Comparison of ENCODE assay signal across 18 mouse cellular contexts in the genomic region with DNA sequence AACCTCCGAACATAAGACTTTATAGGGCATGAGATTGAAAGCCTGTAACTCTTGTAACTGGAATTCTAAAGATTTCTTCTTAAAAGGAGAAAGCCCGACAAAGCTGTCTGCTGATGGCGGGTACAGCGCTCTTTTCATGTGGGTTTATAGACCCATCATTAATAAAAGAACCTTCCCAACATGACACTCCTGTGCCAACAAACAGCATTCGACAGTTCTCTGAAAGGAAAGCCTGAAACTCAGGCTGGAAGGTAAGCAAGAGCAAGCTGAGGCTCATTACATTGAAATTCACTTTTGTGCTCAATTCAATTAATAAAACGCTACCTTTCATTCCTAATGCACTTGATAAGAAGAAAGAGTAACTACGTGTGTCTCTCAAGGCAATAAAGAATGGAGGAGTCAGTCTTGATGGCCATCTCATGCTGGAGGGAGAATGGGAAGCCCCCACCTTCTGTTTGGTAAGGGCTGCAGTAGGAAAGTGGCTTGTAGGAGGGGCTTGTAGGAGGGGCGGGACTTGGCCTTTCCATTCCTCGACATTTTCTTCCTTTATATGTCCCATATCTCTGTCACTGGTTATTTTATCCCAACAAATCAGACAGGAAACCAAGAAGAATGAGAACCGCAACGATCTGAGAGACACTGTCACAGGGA. TPM values are rescaled to one million over a fixed set of nuclear protein-coding genes. Genes with fewer than 3 reads are reported as not detected.
DNase-seq lines count a peak whose midpoint lies in the region; ATAC-seq and TF ChIP-seq lines count a peak whose summit lies in the region.
"Had no signal": no experiment of that assay in that cellular context is flagged by ENCODE, and none has a peak within 500 bp of the region (broad histone marks: within the 10 kb centered on the region; RNA-seq: fewer than 3 reads in every experiment).

No protein-coding gene starts in this region.

- H3K9ac ChIP-seq in forebrain, embryonic 13.5 days = no peak overlapping the region
- no peak overlapping the region for H3K9ac ChIP-seq in forebrain, embryonic 12.5 days
- no peak overlapping the region for H3K9ac ChIP-seq in hindbrain, embryonic 15.5 days
- no peak overlapping the region for H3K9ac ChIP-seq in hindbrain, embryonic 12.5 days
- no peak overlapping the region for H3K9ac ChIP-seq in forebrain, embryonic 16.5 days (replicated peaks; ENCODE audit: low read depth, low read length)
- H3K9ac ChIP-seq in midbrain, postnatal 0 days (replicated peaks; ENCODE audit: low read length, poor library complexity, severe bottlenecking) = no peak overlapping the region
- H3K9ac ChIP-seq: embryonic facial prominence, embryonic 13.5 days; kidney, embryonic 15.5 days; limb, embryonic 13.5 days; liver, embryonic 13.5 days; neural tube, embryonic 12.5 days had no signal

- 60% methylated on average over 11 of the region's 11 CpGs for WGBS in forebrain, embryonic 13.5 days
- 71% methylated on average over 11 of the region's 11 CpGs for WGBS in forebrain, embryonic 12.5 days
- WGBS in hindbrain, embryonic 15.5 days = 63% methylated on average over 11 of the region's 11 CpGs
- WGBS in hindbrain, embryonic 12.5 days = 71% methylated on average over 11 of the region's 11 CpGs
- 55% methylated on average over 11 of the region's 11 CpGs for WGBS in forebrain, embryonic 16.5 days
- WGBS in midbrain, postnatal 0 days = 53% methylated on average over 11 of the region's 11 CpGs

- H3K36me3 ChIP-seq in forebrain, embryonic 13.5 days (ENCODE audit: poor library complexity, severe bottlenecking) = no peaks in the 10 kb centered on the region
- H3K36me3 ChIP-seq in forebrain, embryonic 12.5 days (replicated peaks) = no peaks in the 10 kb centered on the region
- H3K36me3 ChIP-seq in hindbrain, embryonic 15.5 days = no peaks in the 10 kb centered on the region
- H3K36me3 ChIP-seq in hindbrain, embryonic 12.5 days = no peaks in the 10 kb centered on the region
- no peaks in the 10 kb centered on the region for H3K36me3 ChIP-seq in forebrain, embryonic 16.5 days (ENCODE audit: control insufficient read depth, insufficient read depth)
- no peaks in the 10 kb centered on the region for H3K36me3 ChIP-seq in midbrain, postnatal 0 days (ENCODE audit: insufficient read depth, low read length)
- H3K36me3 ChIP-seq: embryonic facial prominence, embryonic 13.5 days; kidney, embryonic 15.5 days; limb, embryonic 13.5 days; liver, embryonic 13.5 days; neural tube, embryonic 12.5 days had no signal

- DNase-seq in midbrain, postnatal 0 days (ENCODE audit: low spot score) = no peak
- no peak for DNase-seq in cerebellum, postnatal 4 days (ENCODE audit: low spot score in 2 of 2)
- no peak for DNase-seq in ovary, adult 18-20 months (ENCODE audit: low spot score)

- no peak for TF ChIP-seq CTCF in midbrain, postnatal 0 days (IDR thresholded peaks at IDR 0.05)

- no peak overlapping the region for H3K27ac ChIP-seq in forebrain, embryonic 13.5 days
- no peak overlapping the region for H3K27ac ChIP-seq in forebrain, embryonic 12.5 days
- no peak overlapping the region; the same call in 1 of the 2 replicates for H3K27ac ChIP-seq in hindbrain, embryonic 15.5 days (replicated peaks)
- H3K27ac ChIP-seq in hindbrain, embryonic 12.5 days = no peak overlapping the region
- no peak overlapping the region for H3K27ac ChIP-seq in forebrain, embryonic 16.5 days (ENCODE audit: low read length)
- H3K27ac ChIP-seq in midbrain, postnatal 0 days (ENCODE audit: low read depth, low read length) = peak overlapping the region; percentile 13; the same call in 1 of the 2 replicates
- H3K27ac ChIP-seq: embryonic facial prominence, embryonic 13.5 days; kidney, embryonic 15.5 days; limb, embryonic 13.5 days; liver, embryonic 13.5 days; neural tube, embryonic 12.5 days had no signal

- H3K4me2 ChIP-seq in forebrain, embryonic 13.5 days = no peak overlapping the region
- H3K4me2 ChIP-seq in forebrain, embryonic 12.5 days = no peak overlapping the region
- peak overlapping the region; percentile 45 for H3K4me2 ChIP-seq in hindbrain, embryonic 15.5 days
- no peak overlapping the region for H3K4me2 ChIP-seq in hindbrain, embryonic 12.5 days (replicated peaks)
- peak overlapping the region; percentile 37 for H3K4me2 ChIP-seq in forebrain, embryonic 16.5 days (ENCODE audit: low read length)
- H3K4me2 ChIP-seq in midbrain, postnatal 0 days (ENCODE audit: low read depth, low read length, poor library complexity, severe bottlenecking) = peak overlapping the region; percentile 23
- H3K4me2 ChIP-seq: liver, embryonic 13.5 days had no signal

- no peaks in the 10 kb centered on the region for H3K9me3 ChIP-seq in forebrain, embryonic 13.5 days (replicated peaks)
- no peaks in the 10 kb centered on the region for H3K9me3 ChIP-seq in forebrain, embryonic 12.5 days
- H3K9me3 ChIP-seq in hindbrain, embryonic 15.5 days = no peaks in the 10 kb centered on the region
- no peaks in the 10 kb centered on the region for H3K9me3 ChIP-seq in hindbrain, embryonic 12.5 days (replicated peaks)
- no peaks in the 10 kb centered on the region for H3K9me3 ChIP-seq in forebrain, embryonic 16.5 days (ENCODE audit: control insufficient read depth, low read length)
- no peaks in the 10 kb centered on the region for H3K9me3 ChIP-seq in midbrain, postnatal 0 days (ENCODE audit: low read length)
- H3K9me3 ChIP-seq: embryonic facial prominence, embryonic 13.5 days; kidney, embryonic 15.5 days; limb, embryonic 13.5 days; liver, embryonic 13.5 days; neural tube, embryonic 12.5 days had no signal

- H3K4me1 ChIP-seq in forebrain, embryonic 13.5 days = no peaks in the 10 kb centered on the region
- H3K4me1 ChIP-seq in forebrain, embryonic 12.5 days = no peaks in the 10 kb centered on the region
- no peaks in the 10 kb centered on the region for H3K4me1 ChIP-seq in hindbrain, embryonic 15.5 days (replicated peaks)
- no peaks in the 10 kb centered on the region for H3K4me1 ChIP-seq in hindbrain, embryonic 12.5 days
- H3K4me1 ChIP-seq in forebrain, embryonic 16.5 days (replicated peaks; ENCODE audit: control insufficient read depth, insufficient read depth, low read length) = 0 out of 2 replicates have a peak, but pooled peaks cover 3% of the 10 kb centered on the region
- H3K4me1 ChIP-seq in midbrain, postnatal 0 days (ENCODE audit: insufficient read depth, low read length) = no peaks in the 10 kb centered on the region; the same call in 1 of the 2 replicates
- H3K4me1 ChIP-seq: kidney, embryonic 15.5 days; limb, embryonic 13.5 days; liver, embryonic 13.5 days; neural tube, embryonic 12.5 days had no signal

- no peak overlapping the region for H3K4me3 ChIP-seq in forebrain, embryonic 13.5 days
- H3K4me3 ChIP-seq in forebrain, embryonic 12.5 days (replicated peaks) = no peak overlapping the region
- no peak overlapping the region for H3K4me3 ChIP-seq in hindbrain, embryonic 15.5 days
- no peak overlapping the region for H3K4me3 ChIP-seq in hindbrain, embryonic 12.5 days
- no peak overlapping the region for H3K4me3 ChIP-seq in forebrain, embryonic 16.5 days (replicated peaks; ENCODE audit: low read length)
- H3K4me3 ChIP-seq in midbrain, postnatal 0 days (ENCODE audit: low read depth, low read length) = no peak overlapping the region
- H3K4me3 ChIP-seq: embryonic facial prominence, embryonic 13.5 days; erythroblast, embryonic 14.5 days; kidney, embryonic 15.5 days; limb, embryonic 13.5 days; liver, embryonic 13.5 days; neural tube, embryonic 12.5 days had no signal

- ATAC-seq in forebrain, embryonic 13.5 days = peak; percentile 27; the same call in 1 of the 2 replicates
- ATAC-seq in forebrain, embryonic 12.5 days (ENCODE audit: low FRiP score) = no peak
- no peak; the same call in 1 of the 2 replicates for ATAC-seq in hindbrain, embryonic 15.5 days (ENCODE audit: low FRiP score, low read depth)
- no peak for ATAC-seq in hindbrain, embryonic 12.5 days (ENCODE audit: low FRiP score)
- peak; percentile 52 for ATAC-seq in forebrain, embryonic 16.5 days
- ATAC-seq in midbrain, postnatal 0 days (ENCODE audit: low FRiP score) = no peak
- ATAC-seq: intestine, postnatal 0 days had no signal

- peaks cover 8% of the 10 kb centered on the region; the same call in 1 of the 2 replicates for H3K27me3 ChIP-seq in forebrain, embryonic 13.5 days
- H3K27me3 ChIP-seq in forebrain, embryonic 12.5 days = peaks cover 11% of the 10 kb centered on the region; the same call in 1 of the 2 replicates
- H3K27me3 ChIP-seq in hindbrain, embryonic 15.5 days = no peaks in the 10 kb centered on the region; the same call in 1 of the 2 replicates
- peaks cover 6% of the 10 kb centered on the region; the same call in 1 of the 2 replicates for H3K27me3 ChIP-seq in hindbrain, embryonic 12.5 days
- H3K27me3 ChIP-seq in forebrain, embryonic 16.5 days (replicated peaks; ENCODE audit: control insufficient read depth, insufficient read depth, low read length) = peaks cover 6% of the 10 kb centered on the region; the same call in 1 of the 2 replicates
- no peaks in the 10 kb centered on the region; the same call in 1 of the 2 replicates for H3K27me3 ChIP-seq in midbrain, postnatal 0 days (ENCODE audit: insufficient read depth, low read length)
- H3K27me3 ChIP-seq: kidney, embryonic 15.5 days; liver, embryonic 13.5 days had no signal

RNA-seq across cellular contexts. Expression of a gene that starts 15.1 kb away (rescaled TPM):
- polyA plus RNA-seq in forebrain, embryonic 13.5 days (2015; fragmentation: Nextera tagmentation; extraction: Ambion mirVana) = 0.08 and 0.10 TPM in 2 replicates
- polyA plus RNA-seq in forebrain, embryonic 12.5 days (2016; fragmentation: Nextera tagmentation; extraction: Ambion mirVana) = 0.15 and 0.17 TPM in 2 replicates
- 0.14 TPM in 2 replicates for polyA plus RNA-seq in hindbrain, embryonic 15.5 days (2015; fragmentation: Nextera tagmentation; extraction: Ambion mirVana)
- 0.13 and 0.17 TPM in 2 replicates for polyA plus RNA-seq in hindbrain, embryonic 12.5 days (2016; fragmentation: Nextera tagmentation; extraction: Ambion mirVana)
- polyA plus RNA-seq in forebrain, embryonic 16.5 days (2015; fragmentation: Nextera tagmentation; extraction: Ambion mirVana) = 0.19 and 0.23 TPM in 2 replicates
- total RNA-seq in midbrain, postnatal 0 days (2014; rRNA removed) = 1.4 and 1.7 TPM in 2 replicates
- 0.12 and 0.19 TPM in 2 replicates for polyA plus RNA-seq in midbrain, postnatal 0 days (2015; fragmentation: Nextera tagmentation; extraction: Ambion mirVana)
- total RNA-seq: granulocyte monocyte progenitor cell, adult 5-6 weeks; megakaryocyte, adult 5-6 weeks; monocyte, adult 5-6 weeks had no signal
- polyA plus RNA-seq: erythroblast, embryonic 14.5 days had no signal

Comparison
In these comparisons a context has a peak if more than half of its experiments do, and no peak if none do; other contexts are left out.
1. ATAC-seq: peak in forebrain, embryonic 13.5 days (single experiment) and forebrain, embryonic 16.5 days (single experiment); none in forebrain, embryonic 12.5 days (single experiment), hindbrain, embryonic 15.5 days (single experiment), hindbrain, embryonic 12.5 days (single experiment) and midbrain, postnatal 0 days (single experiment).
2. H3K4me2 ChIP-seq: peak in hindbrain, embryonic 15.5 days (single experiment), forebrain, embryonic 16.5 days (single experiment) and midbrain, postnatal 0 days (single experiment); none in forebrain, embryonic 13.5 days (single experiment), forebrain, embryonic 12.5 days (single experiment) and hindbrain, embryonic 12.5 days (single experiment).